Mouse (Mus musculus) neutrophil, adult 65 days (primary cell): ENCODE data around the gene Gm11007. TPM values are rescaled to one million over a fixed set of nuclear protein-coding genes. Genes with fewer than 3 reads are reported as not detected.

Experiments
- total RNA-seq: library from RNA; stranded (reverse); gene quantifications from 2 replicates; pipeline ENCODE4 v1.2.4, GENCODE M21; 2023

Gene Gm11007
- total RNA-seq, result not detected in 2 replicates

DNA sequence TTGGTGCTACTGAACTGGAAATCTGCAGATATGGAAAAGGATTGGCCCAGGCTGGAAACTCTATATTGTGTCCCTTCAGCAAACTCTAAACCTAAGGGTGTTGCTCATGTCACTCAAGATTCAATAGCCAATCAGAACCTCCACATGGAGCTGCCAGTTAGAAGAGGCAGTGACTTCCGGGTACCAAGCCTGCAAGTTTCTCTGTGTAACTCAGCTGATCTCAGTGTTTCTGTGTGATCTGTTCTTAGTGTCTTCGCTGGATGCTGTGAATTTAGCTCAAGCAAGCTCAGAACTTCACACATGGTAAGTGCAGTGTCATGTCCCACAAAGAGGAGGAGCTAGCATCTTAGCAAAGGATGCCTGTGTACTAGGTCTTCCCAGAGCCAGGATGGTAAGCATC lies at the start of gene Gm11007:
TSS of gene Gm11007 (plus strand) at position 301 of the 400 bp plus-strand sequence.

Other genes with a start within 250 kb of the Gm11007 start
- gene Gm4724, start 208.2 kb upstream of the Gm11007 start, total RNA-seq, result not detected in 2 replicates
- 0.36 and 0.41 TPM in 2 replicates for gene Zfp965, start 174.0 kb upstream of the Gm11007 start, total RNA-seq
- gene Zfp969, start 59.7 kb downstream of the Gm11007 start, total RNA-seq, result not detected in 2 replicates
- not detected in 2 replicates for gene Gm2007, start 97.6 kb downstream of the Gm11007 start, total RNA-seq
- gene Gm14288, start 157.1 kb downstream of the Gm11007 start, total RNA-seq, result 1.3 TPM in 1 of 2 replicates, not detected in the other
- gene Gm6710, start 225.2 kb downstream of the Gm11007 start, total RNA-seq, result 3.8 and 3.9 TPM in 2 replicates